Mouse (Mus musculus) forebrain, embryonic 15.5 days (tissue): ENCODE measurements around the gene Spag16. TPM values are rescaled to one million over a fixed set of nuclear protein-coding genes. Genes with fewer than 3 reads are reported as not detected.
A peak's percentile ranks its signal among the peaks of the same experiment; 100 is the strongest.

Experiments
- ATAC-seq: fragments of 200-750 bp; cut with Nextera tagmentation; replicated peaks from 2 replicates; pipeline ENCODE4 v1.8.0; 2017; ENCODE audit warnings: mild to moderate bottlenecking, moderate TSS enrichment, moderate library complexity
- H3K27ac ChIP-seq: fragments of 300-500 bp; sonication (generic); replicated peaks from 2 replicates; pipeline ENCODE4 v1.5.1; 2015; ENCODE audit warnings: mild to moderate bottlenecking, inconsistent platforms
- H3K27me3 ChIP-seq: fragments of 300-500 bp; sonication (generic); 2 replicates; pipeline ENCODE4 v1.6.1; 2015; ENCODE audit warnings: inconsistent platforms
- H3K36me3 ChIP-seq: fragments of 300-500 bp; sonication (generic); 2 replicates; pipeline ENCODE4 v1.6.1; 2015; ENCODE audit warnings: mild to moderate bottlenecking, inconsistent platforms
- H3K4me1 ChIP-seq: fragments of 300-500 bp; sonication (generic); 2 replicates; pipeline ENCODE4 v1.6.1; 2015; ENCODE audit warnings: inconsistent platforms
- H3K4me2 ChIP-seq: fragments of 300-500 bp; sonication (generic); replicated peaks from 2 replicates; pipeline ENCODE4 v1.6.1; 2015; ENCODE audit warnings: mild to moderate bottlenecking, inconsistent platforms
- H3K4me3 ChIP-seq: fragments of 300-500 bp; sonication (generic); 2 replicates; pipeline ENCODE4 v1.5.1; 2015; ENCODE audit warnings: mild to moderate bottlenecking, inconsistent platforms
- H3K9ac ChIP-seq: fragments of 300-500 bp; sonication (generic); replicated peaks from 2 replicates; pipeline ENCODE4 v1.6.1; 2015; ENCODE audit warnings: mild to moderate bottlenecking, inconsistent platforms
- H3K9me3 ChIP-seq: fragments of 300-500 bp; sonication (generic); 2 replicates; pipeline ENCODE4 v1.6.1; 2016; ENCODE audit warnings: inconsistent platforms
- WGBS: fragments of 180-500 bp; shearing (Covaris S2); methylation state at CpG from one replicate; pipeline ENCODE4 v1.1.7; 2015; ENCODE audit warnings: mixed read lengths; 5-methylcytosine and 5-hydroxymethylcytosine counted together
- polyA plus RNA-seq: library from polyadenylated mRNA; unstranded; fragments of >200 nt; fragmentation: Nextera tagmentation; extraction: Ambion mirVana; gene quantifications from 2 replicates; pipeline ENCODE4 v1.2.1, GENCODE M21; 2015

The Spag16 gene
- polyA plus RNA-seq, 1 experiment from 2014 or later, result 1.6 TPM

DNA sequence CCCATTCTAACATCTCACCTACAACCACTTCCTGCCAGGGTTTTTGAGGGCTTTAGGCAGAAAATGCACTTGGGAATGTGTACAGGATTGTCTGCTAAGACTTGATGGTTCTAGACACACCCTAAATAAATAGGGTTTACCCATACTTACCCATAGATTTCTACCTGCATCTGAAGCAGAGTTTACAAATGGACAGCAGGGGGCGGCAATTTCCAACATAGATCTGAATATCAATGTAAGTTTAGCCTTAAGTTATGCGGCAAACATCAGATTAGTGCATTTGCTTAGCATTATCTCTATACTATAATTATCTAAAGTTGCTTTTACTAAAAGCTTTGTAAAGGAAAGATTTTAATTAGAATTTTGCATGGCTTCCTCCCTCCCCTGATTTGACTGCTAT is 301.3 kb downstream of the Spag16 start:
- Histone ChIP-seq H3K4me3 (no peak overlapping the region), H3K4me2 (no peak overlapping the region), H3K36me3 (no peaks in the 10 kb centered on the region), H3K9me3 (no peaks in the 10 kb centered on the region), H3K27ac (no peak overlapping the region), H3K27me3 (no peaks in the 10 kb centered on the region), H3K9ac (no peak overlapping the region), H3K4me1 (no peaks in the 10 kb centered on the region)
- WGBS, result 53% methylated on average over 2 of the region's 2 CpGs
- no peak; the same call in 1 of the 2 replicates for ATAC-seq

DNA sequence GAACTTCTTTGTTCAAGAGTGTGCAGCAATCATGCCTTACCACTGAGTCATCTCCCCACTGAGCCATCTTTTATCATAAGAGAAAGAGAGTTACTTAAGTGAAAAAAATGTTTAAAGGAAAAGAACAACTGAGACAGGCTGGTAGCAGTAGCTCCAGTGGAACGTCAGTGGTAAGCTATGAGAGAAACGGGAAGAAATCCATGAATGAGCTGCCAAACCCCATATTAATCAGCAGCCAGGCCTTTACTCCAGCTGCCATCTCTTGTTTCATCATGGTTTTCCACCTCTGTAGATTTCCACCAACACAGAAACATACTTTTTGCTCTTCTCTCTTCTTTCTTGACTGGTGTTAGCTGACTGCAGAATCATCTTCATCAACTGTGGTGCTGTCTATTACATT is 308.8 kb downstream of the Spag16 start:
- ATAC-seq, result no peak

DNA sequence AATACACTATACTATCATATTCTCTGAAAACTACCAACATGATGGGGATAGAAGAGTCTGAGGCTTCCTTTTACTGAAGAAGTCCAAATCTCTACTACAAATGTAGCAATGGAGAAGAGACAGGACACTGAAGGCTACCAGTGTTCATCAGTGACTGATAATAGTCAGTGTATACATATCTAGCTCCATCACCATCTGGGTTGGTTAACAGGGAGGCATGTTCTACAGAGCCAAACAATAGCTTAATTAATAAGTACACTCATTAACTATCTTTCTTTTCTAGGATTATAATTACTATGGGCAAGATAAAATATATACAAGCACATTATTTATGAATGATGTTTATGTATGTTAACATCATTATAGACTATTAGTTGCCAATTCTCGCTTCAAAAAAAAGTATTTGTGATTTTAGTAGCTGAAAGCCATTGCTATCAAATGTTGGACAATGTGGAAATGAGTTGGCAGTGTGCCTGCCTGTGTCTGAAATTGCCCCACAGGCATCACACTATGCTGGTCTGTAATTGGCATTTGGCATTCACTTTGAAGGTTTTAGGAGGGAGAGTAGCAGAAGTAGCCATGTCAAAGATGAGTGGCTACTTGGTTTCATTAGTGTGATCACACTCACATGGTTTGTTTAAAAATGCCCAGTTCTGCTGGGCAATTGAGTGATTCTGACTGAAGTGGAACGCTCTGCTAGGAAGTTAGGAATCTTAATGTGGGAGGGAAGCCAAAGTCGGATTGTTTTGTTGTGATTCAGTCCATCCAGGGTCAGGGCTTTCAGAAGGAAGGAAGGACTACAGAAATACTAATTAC is 338.8 kb downstream of the Spag16 start:
- ATAC-seq, result no peak; the same call in 1 of the 2 replicates
- 43% methylated on average over 3 of the region's 3 CpGs for WGBS
- H3K4me2 ChIP-seq, result no peak overlapping the region

More for the DNA sequence above, 308.8 kb downstream of the Spag16 start:
- Histone ChIP-seq H3K9ac (no peak overlapping the region), H3K27ac (no peak overlapping the region), H3K4me1 (no peaks in the 10 kb centered on the region), H3K36me3 (no peaks in the 10 kb centered on the region), H3K27me3 (no peaks in the 10 kb centered on the region), H3K9me3 (no peaks in the 10 kb centered on the region), H3K4me2 (no peak overlapping the region), H3K4me3 (no peak overlapping the region)
- WGBS, result 76% methylated on average over 2 of the region's 2 CpGs

DNA sequence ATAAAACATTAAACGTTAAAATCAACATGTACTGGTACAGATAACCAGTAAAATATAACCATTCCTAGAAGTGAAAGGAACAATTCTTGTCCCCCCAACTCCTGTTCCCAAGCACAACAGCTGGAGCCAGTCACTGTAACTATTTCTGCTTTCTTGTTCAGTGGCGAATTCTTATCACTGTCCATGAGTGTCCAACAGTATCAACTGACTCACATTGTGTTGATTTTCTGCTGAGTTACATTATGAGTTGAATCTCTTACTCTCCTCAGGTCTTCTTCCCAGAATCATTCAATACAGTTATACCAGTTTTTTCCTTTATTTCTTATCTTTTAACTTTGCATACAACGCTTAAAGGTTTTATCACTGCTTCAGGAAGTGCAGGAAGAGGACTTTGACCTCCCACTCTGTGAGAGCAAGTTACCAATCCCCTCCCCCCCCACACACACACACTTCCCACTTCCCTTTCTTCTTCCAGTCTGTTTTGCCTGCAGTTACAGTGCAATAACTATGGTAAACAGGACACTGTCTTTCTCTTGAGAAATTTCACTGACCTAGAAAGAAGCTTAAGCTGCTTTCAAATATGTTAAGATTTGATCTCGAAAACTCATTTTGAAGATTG is 353.5 kb downstream of the Spag16 start:
- Histone ChIP-seq H3K9ac (no peak overlapping the region), H3K27ac (no peak overlapping the region), H3K4me2 (no peak overlapping the region), H3K36me3 (no peaks in the 10 kb centered on the region), H3K9me3 (no peaks in the 10 kb centered on the region), H3K4me1 (no peaks in the 10 kb centered on the region), H3K27me3 (no peaks in the 10 kb centered on the region), H3K4me3 (no peak overlapping the region)
- ATAC-seq, result no peak
- WGBS, result 87% methylated on average over 4 of the region's 4 CpGs

More for the DNA sequence above, 338.8 kb downstream of the Spag16 start:
- no peaks in the 10 kb centered on the region for H3K9me3 ChIP-seq
- 0 out of 2 replicates have a peak, but pooled peaks cover 3% of the 10 kb centered on the region for H3K4me1 ChIP-seq
- no peak overlapping the region for H3K9ac ChIP-seq
- no peaks in the 10 kb centered on the region for H3K36me3 ChIP-seq
- H3K4me3 ChIP-seq, result no peak overlapping the region
- no peak overlapping the region for H3K27ac ChIP-seq
- no peaks in the 10 kb centered on the region for H3K27me3 ChIP-seq

DNA sequence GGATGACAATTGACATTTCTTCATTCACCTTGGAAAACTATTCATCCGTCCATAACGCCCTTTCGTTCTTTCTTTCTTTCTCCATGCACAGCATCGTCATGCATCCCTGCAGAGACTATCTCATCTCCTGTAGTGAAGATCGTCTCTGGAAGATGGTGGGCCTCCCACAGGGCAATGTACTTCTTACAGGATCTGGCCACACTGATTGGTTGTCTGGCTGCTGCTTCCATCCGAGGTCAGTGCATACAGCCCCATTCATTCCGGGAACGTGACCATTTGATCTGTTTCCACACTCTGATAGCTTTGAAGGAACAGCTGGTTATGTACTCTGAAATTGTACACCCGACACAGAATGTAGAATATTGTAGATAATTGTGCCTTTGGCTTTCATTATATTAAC is 438.0 kb downstream of the Spag16 start:
- Histone ChIP-seq H3K27me3 (no peaks in the 10 kb centered on the region), H3K4me1 (peaks cover 6% of the 10 kb centered on the region; the same call in 1 of the 2 replicates), H3K27ac (no peak overlapping the region), H3K36me3 (no peaks in the 10 kb centered on the region), H3K9ac (no peak overlapping the region), H3K9me3 (no peaks in the 10 kb centered on the region), H3K4me3 (no peak overlapping the region), H3K4me2 (no peak overlapping the region)
- 37% methylated on average over 9 of the region's 9 CpGs for WGBS
- no peak for ATAC-seq

DNA sequence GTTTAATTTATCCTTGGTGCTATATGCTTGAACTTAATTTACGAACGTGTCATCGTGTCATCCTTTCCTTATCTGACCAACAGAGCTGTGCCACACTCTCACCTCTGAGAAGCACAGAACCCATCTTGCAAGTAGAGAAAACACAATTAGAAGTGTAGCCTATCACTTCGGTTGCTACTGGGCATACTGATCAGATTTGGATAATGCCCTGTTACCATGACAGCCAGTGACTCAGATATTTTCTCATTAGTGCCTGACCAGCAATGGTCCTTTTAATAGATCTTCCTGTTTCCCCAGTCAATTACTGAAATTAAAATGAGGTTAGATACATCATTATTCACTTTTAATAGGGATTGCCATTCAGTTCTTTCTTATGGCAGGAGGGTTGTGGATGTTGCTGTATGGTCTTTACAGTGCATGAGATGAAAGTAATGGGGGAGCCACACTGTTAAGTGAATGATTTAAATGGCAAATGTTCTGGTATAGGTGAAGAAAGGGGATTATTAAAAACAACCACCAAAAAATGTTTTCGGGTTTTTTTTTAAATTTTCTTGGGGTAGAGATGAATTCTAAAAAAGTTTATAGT is 439.2 kb downstream of the Spag16 start:
- no peak overlapping the region for H3K4me2 ChIP-seq
- H3K27me3 ChIP-seq, result no peaks in the 10 kb centered on the region
- no peak overlapping the region for H3K9ac ChIP-seq
- peaks cover 6% of the 10 kb centered on the region; the same call in 1 of the 2 replicates for H3K4me1 ChIP-seq
- H3K27ac ChIP-seq, result no peak overlapping the region
- H3K4me3 ChIP-seq, result no peak overlapping the region
- no peaks in the 10 kb centered on the region for H3K36me3 ChIP-seq
- H3K9me3 ChIP-seq, result no peaks in the 10 kb centered on the region
- WGBS, result 37% methylated on average over 5 of the region's 5 CpGs
- peak; percentile 68; the same call in 1 of the 2 replicates for ATAC-seq

DNA sequence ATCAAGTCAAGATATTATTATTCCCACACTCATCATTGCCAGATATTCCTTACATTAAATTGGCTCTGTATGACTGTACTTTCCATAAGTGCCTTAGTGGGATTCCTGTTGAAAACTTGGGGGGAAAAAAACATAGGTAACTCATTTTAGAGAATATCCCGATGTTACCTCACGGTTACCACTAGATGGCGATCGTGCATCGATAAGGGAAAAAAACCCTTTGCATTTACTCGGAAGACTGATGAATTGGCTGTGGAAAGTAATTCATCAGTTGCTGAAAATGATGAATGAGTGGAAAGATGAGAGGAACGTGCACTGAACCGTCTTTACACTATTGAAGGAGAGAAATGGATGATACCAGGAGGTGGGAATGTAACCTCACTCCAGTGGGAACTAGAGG is 443.4 kb downstream of the Spag16 start:
- no peak overlapping the region for H3K4me2 ChIP-seq
- no peak overlapping the region for H3K27ac ChIP-seq
- no peaks in the 10 kb centered on the region for H3K36me3 ChIP-seq
- no peak overlapping the region for H3K4me3 ChIP-seq
- ATAC-seq, result no peak
- WGBS, result 18% methylated on average over 8 of the region's 8 CpGs
- H3K27me3 ChIP-seq, result no peaks in the 10 kb centered on the region
- H3K4me1 ChIP-seq, result peaks cover 6% of the 10 kb centered on the region; the same call in 1 of the 2 replicates
- H3K9me3 ChIP-seq, result no peaks in the 10 kb centered on the region
- no peak overlapping the region for H3K9ac ChIP-seq

DNA sequence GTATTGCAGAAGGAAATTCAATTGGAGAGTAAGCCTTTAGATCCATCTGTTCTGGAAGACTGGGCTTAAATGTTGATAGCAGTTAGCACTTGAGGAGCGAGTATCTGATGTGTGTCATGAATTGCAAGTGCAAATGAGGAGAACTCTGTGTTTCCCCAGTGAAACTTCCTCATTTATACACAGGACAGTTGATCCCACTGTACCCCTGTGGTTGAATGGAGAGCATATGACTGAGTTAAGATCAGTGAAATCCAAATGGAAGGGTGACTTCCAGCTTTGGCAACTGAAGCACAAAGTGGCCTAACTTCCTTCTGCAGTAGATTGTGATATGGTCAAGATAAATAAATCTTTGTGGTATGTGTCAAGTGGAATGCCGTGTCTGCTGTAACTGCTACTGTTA is 446.0 kb downstream of the Spag16 start:
- Histone ChIP-seq H3K9me3 (no peaks in the 10 kb centered on the region), H3K36me3 (no peaks in the 10 kb centered on the region), H3K27me3 (no peaks in the 10 kb centered on the region), H3K9ac (no peak overlapping the region), H3K27ac (no peak overlapping the region), H3K4me2 (no peak overlapping the region), H3K4me1 (no peaks in the 10 kb centered on the region), H3K4me3 (no peak overlapping the region)
- WGBS, result 83% methylated on average over 2 of the region's 2 CpGs
- ATAC-seq, result no peak

DNA sequence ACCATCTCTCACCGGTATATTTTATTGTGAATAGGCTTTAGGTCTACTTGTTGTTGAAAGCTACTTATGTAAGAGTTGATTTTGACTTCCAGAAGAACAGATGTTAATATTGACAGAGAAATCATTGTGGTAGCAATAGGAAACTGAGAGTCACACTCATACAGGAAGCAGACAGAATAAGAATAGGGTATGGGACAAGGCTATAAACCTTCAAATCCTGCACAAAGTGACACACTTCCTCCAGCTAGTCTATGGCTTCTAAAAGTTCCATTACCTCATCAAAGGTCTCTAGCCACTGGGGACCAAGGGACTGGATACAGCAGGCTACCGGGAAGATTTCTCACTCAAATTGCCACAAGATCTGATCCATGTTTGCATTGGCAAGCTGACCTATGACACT is 452.5 kb downstream of the Spag16 start:
- no peak overlapping the region for H3K9ac ChIP-seq
- no peaks in the 10 kb centered on the region for H3K36me3 ChIP-seq
- no peak overlapping the region for H3K27ac ChIP-seq
- no peaks in the 10 kb centered on the region for H3K9me3 ChIP-seq
- H3K4me2 ChIP-seq, result no peak overlapping the region
- H3K27me3 ChIP-seq, result no peaks in the 10 kb centered on the region
- ATAC-seq, result no peak
- no peaks in the 10 kb centered on the region for H3K4me1 ChIP-seq
- 74% methylated on average over 2 of the region's 2 CpGs for WGBS
- no peak overlapping the region for H3K4me3 ChIP-seq

DNA sequence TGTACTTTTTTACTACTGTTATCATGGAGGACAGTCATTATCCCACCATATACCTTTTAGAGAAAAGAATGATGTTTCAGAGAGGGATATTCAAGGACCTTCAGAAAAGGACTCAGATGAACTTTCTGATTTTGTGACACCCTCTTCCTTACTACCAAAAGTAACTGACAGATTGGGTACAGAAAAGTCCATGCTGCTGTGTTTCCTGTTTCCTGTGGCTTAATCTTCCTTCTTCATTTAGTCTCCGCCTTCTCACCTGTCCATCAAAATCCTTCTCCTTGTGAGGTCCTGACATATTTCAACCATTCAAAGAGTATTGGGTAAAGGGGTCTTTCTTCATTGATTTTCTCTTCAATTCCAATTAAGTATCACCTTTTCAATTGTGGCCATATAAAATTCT is 456.6 kb downstream of the Spag16 start:
- no peaks in the 10 kb centered on the region for H3K36me3 ChIP-seq
- H3K27me3 ChIP-seq, result no peaks in the 10 kb centered on the region
- H3K9ac ChIP-seq, result no peak overlapping the region
- H3K4me1 ChIP-seq, result no peaks in the 10 kb centered on the region
- H3K27ac ChIP-seq, result no peak overlapping the region
- H3K9me3 ChIP-seq, result no peaks in the 10 kb centered on the region
- ATAC-seq, result no peak
- 90% methylated on average over 1 of the region's 1 CpGs for WGBS
- H3K4me2 ChIP-seq, result no peak overlapping the region
- no peak overlapping the region for H3K4me3 ChIP-seq

DNA sequence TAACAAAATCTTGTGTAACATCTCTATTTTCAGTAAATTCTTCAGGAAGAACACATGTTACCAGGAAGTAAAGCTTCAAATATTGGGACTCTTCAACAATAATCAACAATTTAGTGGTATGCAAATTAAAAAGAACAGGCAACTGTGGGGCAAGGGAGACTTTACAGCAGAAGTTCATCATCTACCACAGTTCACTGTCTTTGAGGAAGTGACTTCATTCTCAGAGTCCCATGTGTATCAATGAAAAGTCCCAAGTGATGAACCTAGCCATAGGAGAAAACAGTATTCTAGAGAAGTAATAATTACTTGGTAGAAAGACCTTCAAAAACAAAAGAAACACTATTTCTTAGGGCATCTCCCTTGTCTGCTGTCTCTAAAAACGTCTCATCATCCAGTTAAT is 457.4 kb downstream of the Spag16 start:
- no peaks in the 10 kb centered on the region for H3K9me3 ChIP-seq
- H3K4me3 ChIP-seq, result no peak overlapping the region
- no peak for ATAC-seq
- H3K27me3 ChIP-seq, result no peaks in the 10 kb centered on the region
- WGBS, result 84% methylated on average over 1 of the region's 1 CpGs
- H3K9ac ChIP-seq, result no peak overlapping the region
- H3K4me1 ChIP-seq, result no peaks in the 10 kb centered on the region
- no peak overlapping the region for H3K27ac ChIP-seq
- no peaks in the 10 kb centered on the region for H3K36me3 ChIP-seq
- no peak overlapping the region for H3K4me2 ChIP-seq

DNA sequence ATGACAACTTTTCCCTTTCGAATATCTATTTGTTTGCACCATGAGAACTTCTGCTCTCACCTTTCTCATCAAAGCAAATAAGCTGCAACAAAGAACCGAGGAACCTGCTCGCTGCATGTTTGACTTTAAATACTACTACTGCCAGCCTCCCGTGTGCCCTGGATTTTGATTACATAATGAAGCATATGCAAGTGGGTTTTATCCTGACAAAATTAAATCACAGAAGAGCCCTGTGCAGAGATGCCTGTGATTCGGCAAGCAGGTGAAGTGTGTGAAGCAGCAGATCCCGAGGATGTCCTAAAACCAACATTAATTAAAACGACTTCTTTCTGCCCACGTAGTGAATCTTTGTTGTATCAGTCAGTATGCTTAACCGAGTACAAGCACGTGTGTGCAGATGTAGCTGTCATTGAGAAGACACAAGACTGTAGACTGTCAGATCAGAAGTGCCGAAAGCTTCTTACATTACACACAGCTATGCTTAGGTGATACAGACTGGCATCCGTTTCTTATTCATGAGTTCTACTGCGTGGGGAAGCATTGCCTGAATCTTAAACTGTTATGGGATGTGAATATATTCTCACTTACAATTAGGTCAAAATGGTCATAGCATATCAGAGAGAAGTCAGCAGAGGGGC is 489.5 kb downstream of the Spag16 start:
- Histone ChIP-seq H3K9ac (no peak overlapping the region), H3K27me3 (no peaks in the 10 kb centered on the region), H3K4me3 (no peak overlapping the region), H3K9me3 (no peaks in the 10 kb centered on the region), H3K4me2 (no peak overlapping the region), H3K27ac (no peak overlapping the region), H3K36me3 (no peaks in the 10 kb centered on the region), H3K4me1 (no peaks in the 10 kb centered on the region)
- no peak for ATAC-seq
- WGBS, result 78% methylated on average over 13 of the region's 13 CpGs
